Mouse (Mus musculus) thymus, adult 18-20 months (tissue): ENCODE results near the gene Pyurf.

Experiments
- DNase-seq, 2 experiments: peaks; one replicate each; pipeline ENCODE4 v3.0.0; 2022; ENCODE audit warnings: mixed read lengths in 2 of 2

Pyurf gene

GRCm38 (mm10) chr6:57691467-57692261, at the start of gene Pyurf:
Pyurf (minus strand) TSS chr6:57692078.
- peak; percentile 76 to 83 for DNase-seq

DNA sequence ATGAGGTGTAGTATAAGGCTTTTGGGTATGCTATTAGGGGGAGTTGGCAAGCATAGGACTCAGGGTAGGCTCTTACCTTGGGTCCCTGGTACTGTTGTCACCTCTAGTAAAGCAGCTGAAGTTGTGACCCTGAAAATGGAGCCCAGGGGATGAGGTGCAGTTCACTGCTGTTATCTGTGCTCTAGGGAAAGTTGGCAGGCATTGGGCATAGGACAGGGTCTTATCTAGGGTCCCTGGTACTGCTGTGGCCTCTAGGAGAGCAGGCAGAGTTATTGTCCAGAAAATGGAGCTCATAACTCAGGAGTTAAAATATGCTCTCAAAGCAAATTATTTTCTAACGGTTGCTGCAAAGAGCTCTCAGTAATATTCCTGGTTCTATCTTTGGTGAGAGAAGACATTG, 29.5 kb upstream of the Pyurf start:
- DNase-seq, result no peak

GRCm38 (mm10) chr6:57711726-57712125, 19.8 kb upstream of the Pyurf start:
- DNase-seq, result no peak

DNA sequence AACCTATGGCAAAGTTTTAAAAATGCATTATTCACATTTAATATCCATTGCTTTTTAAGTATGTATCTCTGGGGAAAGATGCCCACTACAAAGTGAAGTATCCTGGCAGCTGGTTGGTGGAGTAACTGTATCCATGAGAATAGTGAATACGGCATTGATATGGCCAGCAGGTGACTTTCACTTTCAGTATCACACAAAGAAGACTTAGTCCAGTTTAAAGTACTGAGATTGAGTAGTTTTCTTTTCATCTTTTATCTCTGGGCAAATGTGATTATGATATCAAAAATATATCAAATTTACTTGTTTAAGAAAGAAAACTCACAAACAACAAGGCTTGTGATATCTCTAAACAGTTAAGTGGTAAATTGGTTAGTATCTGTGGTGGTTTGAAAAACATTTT, 14.8 kb upstream of the Pyurf start:
- DNase-seq, result no peak

DNA sequence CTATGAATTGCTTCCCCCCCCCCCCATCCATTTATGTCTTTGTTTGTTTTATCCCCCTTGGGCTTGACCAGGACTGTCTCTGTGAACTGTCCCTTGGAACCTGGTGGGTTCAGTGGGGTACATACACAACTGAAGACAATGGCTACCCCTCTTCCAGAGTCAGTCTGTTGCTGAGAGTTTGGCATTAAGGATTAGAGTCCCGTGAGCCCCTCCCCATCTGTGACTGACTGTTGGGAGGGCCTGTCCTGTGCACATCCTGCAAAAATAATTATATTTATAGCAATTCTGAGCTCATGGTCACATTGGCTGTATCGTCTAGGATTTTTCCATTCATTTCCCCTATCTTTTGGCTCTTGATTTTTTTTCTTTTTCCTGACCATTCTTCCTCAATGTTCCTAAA, 11.8 kb upstream of the Pyurf start:
- DNase-seq, result no peak

- DNase-seq, result peak; percentile 88 to 92
These were observed 11.0 kb upstream of the Pyurf start for GRCm38 (mm10) chr6:57702743-57703499.

DNA sequence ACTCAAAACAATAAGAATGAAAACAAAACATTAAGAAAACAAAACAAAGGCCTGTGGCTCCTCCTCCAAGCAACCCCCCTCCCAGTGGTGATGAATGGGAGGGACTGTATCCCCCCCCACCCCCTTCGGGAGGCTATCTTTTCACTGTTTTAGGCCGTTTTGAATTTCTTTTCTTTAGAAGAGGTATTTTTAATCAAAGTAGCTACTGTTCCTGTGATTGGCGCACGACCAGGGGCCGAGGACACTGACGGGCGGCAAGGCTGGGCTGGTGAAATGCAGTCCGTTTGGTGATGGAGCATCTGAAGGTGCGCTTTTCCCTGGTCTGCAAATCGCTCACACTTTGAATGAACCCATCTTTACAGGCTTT, 10.5 kb upstream of the Pyurf start, which contains the start of gene Lancl2:
Gene Lancl2 (plus strand): TSS at position 165 of the 367 bp plus-strand sequence.
- no peak for DNase-seq

GRCm38 (mm10) chr6:57701686-57702085, 9.8 kb upstream of the Pyurf start:
- DNase-seq, result no peak

- DNase-seq, result no peak
These were observed 1.2 kb upstream of the Pyurf start for GRCm38 (mm10) chr6:57693116-57693515.

DNA sequence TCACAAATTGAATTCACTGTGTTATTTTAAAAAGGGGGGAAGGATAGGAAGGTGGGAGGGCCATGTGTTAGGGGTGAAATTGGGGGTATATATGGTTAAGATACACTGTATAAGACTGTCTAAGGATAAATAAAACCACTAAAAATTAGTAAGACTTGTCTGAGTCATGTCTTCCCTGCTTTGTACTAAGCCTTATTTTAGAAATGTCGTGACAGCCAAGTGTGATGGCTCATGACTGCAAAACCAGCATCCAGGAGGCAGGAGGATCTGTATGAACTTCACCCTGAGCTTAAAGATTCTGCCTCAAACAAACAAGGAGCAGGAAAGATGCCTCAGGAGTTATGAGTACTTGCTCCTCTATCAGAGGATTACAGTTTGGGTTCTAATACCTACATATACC, 7.7 kb downstream of the Pyurf start:
- DNase-seq, result no peak

DNA sequence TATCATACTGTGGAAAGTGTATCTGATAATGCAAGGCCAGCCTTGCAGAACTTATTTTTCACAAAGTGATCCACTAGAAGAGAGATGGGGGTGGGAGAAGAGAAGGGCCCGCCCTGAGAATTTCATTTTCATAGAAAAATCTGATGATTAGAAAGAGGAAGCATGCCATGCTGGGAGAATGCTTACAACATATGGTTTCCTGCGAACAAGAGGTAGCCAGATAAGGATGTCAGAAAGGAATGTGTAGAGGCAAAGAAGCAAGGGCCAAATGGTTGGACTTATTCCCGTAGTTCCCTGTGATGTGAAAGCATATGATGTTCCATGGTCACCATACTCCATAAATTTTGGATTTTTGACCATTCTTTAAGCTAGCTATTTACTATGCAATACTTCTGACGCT, 30.6 kb downstream of the Pyurf start:
- DNase-seq, result no peak

DNA sequence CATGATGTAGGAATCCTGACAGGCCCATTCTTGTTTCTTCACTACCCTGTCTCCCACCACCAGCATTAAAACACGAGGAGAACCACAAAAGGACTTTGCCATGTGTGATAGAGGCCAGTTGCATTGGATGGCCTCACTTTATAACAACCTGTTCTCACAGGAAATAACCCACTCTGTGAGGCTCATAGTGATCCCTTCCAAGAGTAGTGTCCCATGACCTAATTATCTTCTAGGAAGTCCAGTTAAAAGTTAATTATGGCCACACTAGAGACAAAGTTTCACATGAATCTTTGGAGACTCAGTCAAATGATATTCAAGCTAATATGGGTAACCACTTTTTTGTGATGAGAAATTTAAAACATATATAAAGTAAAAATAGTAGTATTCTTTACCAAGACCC, 44.6 kb downstream of the Pyurf start:
- no peak for DNase-seq

DNA sequence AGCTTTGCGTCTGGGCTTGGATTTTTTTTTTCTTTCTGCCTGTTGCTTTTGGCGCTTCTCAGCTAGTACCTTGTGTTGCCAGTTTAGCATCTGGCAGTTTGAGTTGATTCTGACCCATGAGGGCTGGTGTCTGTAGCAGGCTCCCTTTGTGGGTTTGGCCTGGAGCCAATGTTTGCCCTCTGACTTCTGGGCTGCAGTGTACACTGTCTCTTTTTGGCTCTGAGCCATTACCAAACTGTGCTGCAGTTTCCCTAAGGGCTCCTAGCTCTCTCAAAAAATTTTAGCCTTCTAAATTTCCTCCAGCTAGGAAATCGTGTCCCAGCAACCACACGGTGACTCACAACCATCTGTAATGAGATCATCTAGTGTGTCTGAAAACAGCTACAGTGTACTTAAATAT, 50.1 kb downstream of the Pyurf start:
- no peak for DNase-seq

DNA sequence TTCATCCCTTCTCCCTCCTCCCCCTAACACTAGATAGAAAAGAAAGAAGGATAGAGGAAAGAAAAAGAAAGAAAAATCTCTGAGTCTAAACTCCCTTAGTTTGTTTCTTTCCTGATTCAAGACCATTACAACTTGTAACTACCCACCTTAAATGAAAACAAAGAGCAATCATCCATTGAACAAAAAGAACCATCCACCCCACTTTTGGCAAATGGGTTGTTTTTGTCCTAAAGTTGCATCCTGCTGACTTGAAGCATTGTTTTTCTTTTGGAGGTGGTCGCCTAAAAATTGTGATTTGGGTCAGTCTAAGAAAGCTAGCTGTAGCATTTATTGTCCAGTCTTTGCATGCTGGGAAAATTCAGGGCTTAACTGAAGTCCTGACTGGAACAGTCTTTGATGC, 52.3 kb downstream of the Pyurf start:
- no peak for DNase-seq
